8 mouse cellular contexts compared by ENCODE assay signal in genomic region chr10:121587371-121587840, GRCm38 (mm10). TPM values are rescaled to one million over a fixed set of nuclear protein-coding genes. Genes with fewer than 3 reads are reported as not detected.
DNase-seq lines count a peak whose midpoint lies in the region; ATAC-seq and TF ChIP-seq lines count a peak whose summit lies in the region.

No protein-coding gene starts in this region.

- peak overlapping the region; percentile 95 for H3K4me3 ChIP-seq in liver, adult 2 months (ENCODE audit: insufficient read depth, low read depth, low read length)
- peak overlapping the region; percentile 84 for H3K4me3 ChIP-seq in embryonic facial prominence, embryonic 14.5 days (ENCODE audit: low read depth, low read length)
- peak overlapping the region; percentile 87 for H3K4me3 ChIP-seq in limb, embryonic 10.5 days
- H3K4me3 ChIP-seq in neural tube, embryonic 15.5 days (replicated peaks): peak overlapping the region; percentile 85

- 53% methylated on average over 6 of the region's 6 CpGs for whole genome bisulfite sequencing in liver, adult 2 months
- 58% methylated on average over 6 of the region's 6 CpGs for WGBS in embryonic facial prominence, embryonic 14.5 days
- WGBS in limb, embryonic 10.5 days: 66% methylated on average over 6 of the region's 6 CpGs
- 67% methylated on average over 6 of the region's 6 CpGs for WGBS in neural tube, embryonic 15.5 days

- peaks cover 3% of the 10 kb centered on the region for H3K4me1 ChIP-seq in liver, adult 2 months (ENCODE audit: control insufficient read depth, insufficient read depth, low read length)
- peaks cover 8% of the 10 kb centered on the region for H3K4me1 ChIP-seq in embryonic facial prominence, embryonic 14.5 days (ENCODE audit: control insufficient read depth, insufficient read depth, low read length)
- peaks cover 10% of the 10 kb centered on the region for H3K4me1 ChIP-seq in limb, embryonic 10.5 days
- peaks cover 17% of the 10 kb centered on the region for H3K4me1 ChIP-seq in neural tube, embryonic 15.5 days

- no peak for TF ChIP-seq CTCF in liver, adult 2 months (IDR thresholded peaks at IDR 0.05; ENCODE audit: low read depth, low read length)

- no peak for ATAC-seq in embryonic facial prominence, embryonic 14.5 days (ENCODE audit: low read depth)
- no peak for ATAC-seq in neural tube, embryonic 15.5 days (ENCODE audit: low FRiP score)
- no peak for ATAC-seq in megakaryocyte progenitor cell, adult 5-6 weeks (replicated peaks; ENCODE audit: poor library complexity)

- DNase-seq in liver, adult 2 months (ENCODE audit: extremely low read depth, low read depth, low spot score): no peak
- no peak for DNase-seq in liver
- DNase-seq in embryonic facial prominence, embryonic 14.5 days (ENCODE audit: low spot score): no peak
- no peak for DNase-seq in limb, embryonic 10.5 days (ENCODE audit: low spot score)
- DNase-seq in frontal cortex, adult 2 months (ENCODE audit: extremely low spot score in 1 of 2, low spot score in 1 of 2): no peak
- no peak for DNase-seq in left cerebral cortex, postnatal 25 days (ENCODE audit: low spot score in 2 of 2)

- H3K27me3 ChIP-seq in liver, adult 2 months (ENCODE audit: control insufficient read depth, insufficient read depth, low read length): no peaks in the 10 kb centered on the region
- H3K27me3 ChIP-seq in embryonic facial prominence, embryonic 14.5 days (replicated peaks; ENCODE audit: control insufficient read depth, insufficient read depth, low read length): no peaks in the 10 kb centered on the region
- H3K27me3 ChIP-seq in limb, embryonic 10.5 days (ENCODE audit: low read depth, poor library complexity, severe bottlenecking): no peaks in the 10 kb centered on the region
- no peaks in the 10 kb centered on the region for H3K27me3 ChIP-seq in neural tube, embryonic 15.5 days (replicated peaks)

- H3K27ac ChIP-seq in liver, adult 2 months (replicated peaks; ENCODE audit: insufficient read depth, low read depth, low read length): peak overlapping the region; percentile 74
- H3K27ac ChIP-seq in embryonic facial prominence, embryonic 14.5 days (replicated peaks; ENCODE audit: low read depth, low read length): no peak overlapping the region
- H3K27ac ChIP-seq in limb, embryonic 10.5 days: peak overlapping the region; percentile 94; the same call in 1 of the 2 replicates
- peak overlapping the region; percentile 69; the same call in 1 of the 2 replicates for H3K27ac ChIP-seq in neural tube, embryonic 15.5 days (replicated peaks)

- H3K36me3 ChIP-seq in liver, adult 2 months (ENCODE audit: control insufficient read depth, insufficient read depth, low read length): peaks cover 23% of the 10 kb centered on the region
- H3K36me3 ChIP-seq in embryonic facial prominence, embryonic 14.5 days (ENCODE audit: control insufficient read depth, insufficient read depth, low read length): peaks cover 25% of the 10 kb centered on the region
- H3K36me3 ChIP-seq in limb, embryonic 10.5 days: peaks cover 55% of the 10 kb centered on the region
- peaks cover 30% of the 10 kb centered on the region for H3K36me3 ChIP-seq in neural tube, embryonic 15.5 days

- peaks cover 25% of the 10 kb centered on the region for H3K79me2 ChIP-seq in liver, adult 2 months (ENCODE audit: control insufficient read depth, insufficient read depth, low read length)

- H3K9me3 ChIP-seq in embryonic facial prominence, embryonic 14.5 days (ENCODE audit: control insufficient read depth, low read length): no peaks in the 10 kb centered on the region
- H3K9me3 ChIP-seq in limb, embryonic 10.5 days (replicated peaks): no peaks in the 10 kb centered on the region
- H3K9me3 ChIP-seq in neural tube, embryonic 15.5 days (replicated peaks): no peaks in the 10 kb centered on the region

- H3K4me2 ChIP-seq in embryonic facial prominence, embryonic 14.5 days (ENCODE audit: low read depth, low read length): peak overlapping the region; percentile 73
- H3K4me2 ChIP-seq in neural tube, embryonic 15.5 days: peak overlapping the region; percentile 82

- TF ChIP-seq POLR2A in liver, adult 2 months (IDR thresholded peaks at IDR 0.05; ENCODE audit: extremely low read depth, insufficient read depth, low read length): no peak

- intact Hi-C loops in left cerebral cortex, postnatal 25 days (cut with DNase I): loop anchor here (5.0 kb wide), 1 partner anchor 40 kb away; the partner anchor contains the start of gene Xpot

- H3K9ac ChIP-seq in liver, adult 2 months (ENCODE audit: low read depth, low read length): no peak overlapping the region
- H3K9ac ChIP-seq in embryonic facial prominence, embryonic 14.5 days (ENCODE audit: low read depth, low read length): peak overlapping the region; percentile 95
- peak overlapping the region; percentile 89; the same call in 1 of the 2 replicates for H3K9ac ChIP-seq in neural tube, embryonic 15.5 days (replicated peaks)

RNA-seq across cellular contexts. Expression of gene Tbk1, which starts 0.8 kb away (rescaled TPM):
- 24.7 and 25.3 TPM in 2 replicates for total RNA-seq in liver, adult 2 months (2014; rRNA removed)
- 7.1 and 8.2 TPM in 2 replicates for polyA plus RNA-seq in liver, adult 2 months (2012; rRNA removed)
- polyA plus RNA-seq in embryonic facial prominence, embryonic 14.5 days (2014; fragmentation: Nextera tagmentation; extraction: Ambion mirVana): 28.6 and 32.4 TPM in 2 replicates
- polyA plus RNA-seq in limb, embryonic 10.5 days (2016; fragmentation: Nextera tagmentation; extraction: Ambion mirVana): 25.1 and 29.9 TPM in 2 replicates
- polyA plus RNA-seq in neural tube, embryonic 15.5 days (2015; fragmentation: Nextera tagmentation; extraction: Ambion mirVana): 28.2 and 29.3 TPM in 2 replicates
- 36.9 and 39.3 TPM in 2 replicates for total RNA-seq in megakaryocyte progenitor cell, adult 5-6 weeks (2015)
- 71.9 and 78.3 TPM in 2 replicates for total RNA-seq in megakaryocyte progenitor cell, adult 5-6 weeks (2017)
- polyA plus RNA-seq in frontal cortex, adult 2 months (2012; rRNA removed): 45.2 and 50.4 TPM in 2 replicates
- 10 to 100 TPM; 46.1 to 49.4 TPM for total RNA-seq in left cerebral cortex, postnatal 25 days (2021)

RNA-seq across cellular contexts. Expression of gene Xpot, which starts 38.7 kb away (rescaled TPM):
- 55.5 and 66.8 TPM in 2 replicates for total RNA-seq in liver, adult 2 months (2014; rRNA removed)
- polyA plus RNA-seq in liver, adult 2 months (2012; rRNA removed): 67.4 and 71.7 TPM in 2 replicates
- 54.9 and 62.5 TPM in 2 replicates for polyA plus RNA-seq in embryonic facial prominence, embryonic 14.5 days (2014; fragmentation: Nextera tagmentation; extraction: Ambion mirVana)
- 58.0 and 63.7 TPM in 2 replicates for polyA plus RNA-seq in limb, embryonic 10.5 days (2016; fragmentation: Nextera tagmentation; extraction: Ambion mirVana)
- 25.6 and 28.7 TPM in 2 replicates for polyA plus RNA-seq in neural tube, embryonic 15.5 days (2015; fragmentation: Nextera tagmentation; extraction: Ambion mirVana)
- 88.9 and 102 TPM in 2 replicates for total RNA-seq in megakaryocyte progenitor cell, adult 5-6 weeks (2015)
- total RNA-seq in megakaryocyte progenitor cell, adult 5-6 weeks (2017): 93.7 and 151 TPM in 2 replicates
- 71.6 and 72.6 TPM in 2 replicates for polyA plus RNA-seq in frontal cortex, adult 2 months (2012; rRNA removed)
- total RNA-seq in left cerebral cortex, postnatal 25 days (2021): 10 to 100 TPM; 58.5 to 69.1 TPM

RNA-seq across cellular contexts. Expression of gene D930020B18Rik, which starts 54.0 kb away (rescaled TPM):
- not detected in 2 replicates for total RNA-seq in liver, adult 2 months (2014; rRNA removed)
- polyA plus RNA-seq in liver, adult 2 months (2012; rRNA removed): not detected in 2 replicates
- 1.7 and 2.2 TPM in 2 replicates for polyA plus RNA-seq in embryonic facial prominence, embryonic 14.5 days (2014; fragmentation: Nextera tagmentation; extraction: Ambion mirVana)
- polyA plus RNA-seq in limb, embryonic 10.5 days (2016; fragmentation: Nextera tagmentation; extraction: Ambion mirVana): 0.40 and 0.53 TPM in 2 replicates
- polyA plus RNA-seq in neural tube, embryonic 15.5 days (2015; fragmentation: Nextera tagmentation; extraction: Ambion mirVana): 0.17 and 0.23 TPM in 2 replicates
- not detected in 2 replicates for total RNA-seq in megakaryocyte progenitor cell, adult 5-6 weeks (2015)
- not detected in 2 replicates for total RNA-seq in megakaryocyte progenitor cell, adult 5-6 weeks (2017)
- 0.61 and 0.72 TPM in 2 replicates for polyA plus RNA-seq in frontal cortex, adult 2 months (2012; rRNA removed)
- total RNA-seq in left cerebral cortex, postnatal 25 days (2021): under 1 TPM; 0.11 to 0.32 TPM
